Mouse (Mus musculus): ENCODE results near the gene Rtkn2.

DNA sequence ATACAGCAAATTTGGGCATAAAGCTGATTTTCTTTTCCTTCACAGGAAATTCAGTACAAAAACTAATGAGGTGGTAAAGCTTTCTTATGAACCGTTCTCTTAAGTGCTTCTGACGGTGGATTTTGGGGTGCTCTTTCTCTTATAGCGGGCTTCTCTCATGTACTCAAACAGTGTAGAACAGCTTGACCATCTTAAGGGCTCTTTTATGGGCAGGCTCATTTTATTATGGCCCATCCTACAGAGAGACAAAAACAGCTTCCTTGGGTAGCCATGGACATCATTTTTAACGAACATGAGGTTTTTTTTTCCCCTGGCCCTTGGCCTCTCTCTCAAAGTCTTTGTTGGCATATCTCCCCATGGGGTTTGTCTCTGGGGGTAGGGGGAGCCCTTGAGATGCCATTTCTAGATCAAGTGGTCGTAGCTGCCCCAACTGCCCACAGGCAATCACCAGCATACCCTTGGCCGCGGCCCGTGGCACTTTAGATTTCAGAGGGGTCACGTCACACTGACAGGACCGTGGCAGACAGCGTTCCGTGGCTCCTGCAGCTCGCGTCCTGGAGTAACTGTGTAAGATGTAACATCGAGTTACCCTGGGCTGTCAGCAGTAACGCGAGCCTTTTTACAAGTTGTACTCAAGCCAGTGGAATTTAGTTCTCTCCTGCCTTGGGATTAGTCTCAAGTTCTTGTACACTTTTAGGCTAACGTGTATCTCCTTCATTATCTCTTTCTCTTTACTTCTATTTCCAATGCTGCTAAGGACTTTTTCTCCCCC, 24.5 kb downstream of the Rtkn2 start:
- TF ChIP-seq CTCF (IDR thresholded peaks at IDR 0.05; ENCODE audit: low read depth) (no peak), EP300 (IDR thresholded peaks at IDR 0.05; ENCODE audit: low read depth) (no peak)

Data from heart, postnatal 0 days (tissue).